Mouse (Mus musculus) limb, embryonic 12.5 days (tissue): ENCODE measurements at regions not wholly inside any gene's neighbourhood (a gene's known extent, or its start where the extent isn't known, plus 50 kb on each side); places are given as distances from the start of the nearest gene placed in this dataset.

ENCODE experiments used
- ATAC-seq: fragments of 200-750 bp; cut with Nextera tagmentation; 2 replicates; pipeline ENCODE4 v1.8.0; 2017; ENCODE audit warnings: low read depth, moderate TSS enrichment; ENCODE audit not compliant: insufficient number of reproducible peaks, insufficient read depth, low FRiP score, low TSS enrichment
- H3K27ac ChIP-seq: fragments of 300-500 bp; sonication (generic); 2 replicates; pipeline ENCODE4 v1.5.1; 2016; ENCODE audit warnings: mild to moderate bottlenecking, moderate library complexity
- H3K27me3 ChIP-seq: fragments of 300-500 bp; sonication (generic); 2 replicates; pipeline ENCODE4 v1.6.1; 2016; ENCODE audit warnings: mild to moderate bottlenecking, moderate library complexity
- H3K36me3 ChIP-seq: fragments of 300-500 bp; sonication (generic); 2 replicates; pipeline ENCODE4 v1.6.1; 2016; ENCODE audit warnings: mild to moderate bottlenecking, moderate library complexity
- H3K4me1 ChIP-seq: fragments of 300-500 bp; sonication (generic); replicated peaks from 2 replicates; pipeline ENCODE4 v1.6.1; 2016
- H3K4me2 ChIP-seq: fragments of 300-500 bp; sonication (generic); 2 replicates; pipeline ENCODE4 v1.6.1; 2016; ENCODE audit warnings: mild to moderate bottlenecking, moderate library complexity
- H3K4me3 ChIP-seq: fragments of 300-500 bp; sonication (generic); replicated peaks from 2 replicates; pipeline ENCODE4 v1.5.1; 2016; ENCODE audit warnings: mild to moderate bottlenecking
- H3K9ac ChIP-seq: fragments of 300-500 bp; sonication (generic); replicated peaks from 2 replicates; pipeline ENCODE4 v1.6.1; 2016; ENCODE audit warnings: mild to moderate bottlenecking, moderate library complexity
- H3K9me3 ChIP-seq: fragments of 300-500 bp; sonication (generic); 2 replicates; pipeline ENCODE4 v1.6.1; 2016; ENCODE audit warnings: mild to moderate bottlenecking, moderate library complexity
- WGBS: fragments of 180-500 bp; shearing (Covaris S2); methylation state at CpG from one replicate; pipeline ENCODE4 v1.1.7; 2016; 5-methylcytosine and 5-hydroxymethylcytosine counted together

DNA sequence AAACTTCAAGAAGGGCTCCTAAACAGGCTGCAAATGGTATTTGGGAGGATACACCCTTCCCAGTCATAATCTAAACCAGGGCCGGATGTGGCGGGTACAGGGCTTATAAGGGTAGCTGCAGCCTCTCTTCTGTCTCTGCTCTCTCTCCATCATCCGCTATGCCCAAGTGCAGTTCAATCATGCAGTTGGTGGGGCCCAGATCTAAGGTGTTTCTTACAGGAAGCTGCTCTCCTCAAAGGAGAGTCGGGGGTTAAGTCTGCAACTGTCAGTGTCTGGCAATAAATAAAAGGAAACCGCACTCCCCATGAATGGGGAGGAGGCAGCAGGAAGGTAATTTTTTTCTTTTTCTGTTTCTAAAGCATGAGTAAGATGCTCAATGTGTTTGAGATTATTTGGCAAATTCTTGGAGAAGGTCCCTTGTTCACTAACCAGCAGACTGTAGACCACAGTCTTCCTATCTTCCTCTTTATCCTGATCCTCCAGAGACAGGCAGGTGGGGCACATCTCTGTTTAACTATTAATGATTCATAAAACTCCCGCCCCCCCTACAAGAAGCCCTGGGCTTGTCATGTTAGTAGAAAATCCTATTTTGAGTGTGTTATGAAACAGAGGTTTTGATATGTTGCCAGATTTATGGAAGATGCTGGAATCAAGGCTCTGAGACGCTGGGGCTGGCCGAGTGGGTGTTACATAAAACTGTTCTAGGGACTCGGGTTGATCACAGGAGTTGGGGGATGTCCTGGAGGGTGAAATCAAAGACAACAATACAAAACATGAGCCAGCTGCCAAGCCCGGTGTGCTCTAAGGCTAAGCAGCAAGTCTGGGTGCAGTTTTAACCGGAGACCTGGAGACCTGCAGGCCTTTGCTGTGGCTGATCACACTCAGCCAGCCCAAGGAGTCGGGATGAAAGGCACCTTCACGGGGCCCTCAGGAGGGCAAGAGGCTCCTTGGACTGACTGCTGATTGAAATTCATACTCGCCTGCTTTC, 69.3 kb upstream of the Irf2bp2 start:
- peak overlapping the region; percentile 99 for H3K27ac ChIP-seq
- no peak overlapping the region for H3K9ac ChIP-seq
- H3K9me3 ChIP-seq = no peaks in the 10 kb centered on the region
- no peak for ATAC-seq
- H3K4me2 ChIP-seq = no peak overlapping the region; the same call in 1 of the 2 replicates
- peaks cover 82% of the 10 kb centered on the region for H3K4me1 ChIP-seq
- no peaks in the 10 kb centered on the region for H3K27me3 ChIP-seq
- 22% methylated on average over 14 of the region's 14 CpGs for WGBS
- no peak overlapping the region for H3K4me3 ChIP-seq
- H3K36me3 ChIP-seq = no peaks in the 10 kb centered on the region

DNA sequence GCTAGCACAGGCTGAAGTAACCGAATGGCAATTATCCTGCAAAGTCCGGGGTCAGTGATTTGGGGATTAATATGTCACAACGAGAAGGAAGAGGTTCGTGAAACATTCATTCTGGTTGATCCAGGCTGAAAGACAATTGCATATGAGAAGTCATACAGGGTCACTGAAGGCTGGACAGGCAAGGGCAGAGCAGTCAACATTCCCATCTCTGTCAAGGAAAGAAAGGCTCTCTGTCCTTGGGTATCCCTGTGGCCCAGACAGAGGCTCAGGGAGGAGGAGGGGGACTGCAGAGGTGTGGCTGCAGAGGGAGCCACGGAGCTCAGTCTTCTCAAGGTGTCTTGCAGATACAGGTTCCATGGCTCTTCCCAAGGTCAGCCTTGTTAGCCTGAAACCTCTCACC, 68.4 kb upstream of the Irf2bp2 start:
- H3K36me3 ChIP-seq = no peaks in the 10 kb centered on the region
- H3K4me2 ChIP-seq = no peak overlapping the region
- ATAC-seq = no peak
- H3K27me3 ChIP-seq = no peaks in the 10 kb centered on the region
- peaks cover 72% of the 10 kb centered on the region for H3K4me1 ChIP-seq
- H3K9me3 ChIP-seq = no peaks in the 10 kb centered on the region
- H3K9ac ChIP-seq = no peak overlapping the region
- H3K27ac ChIP-seq = peak overlapping the region; percentile 99
- no peak overlapping the region for H3K4me3 ChIP-seq
- WGBS = 46% methylated on average over 5 of the region's 5 CpGs

DNA sequence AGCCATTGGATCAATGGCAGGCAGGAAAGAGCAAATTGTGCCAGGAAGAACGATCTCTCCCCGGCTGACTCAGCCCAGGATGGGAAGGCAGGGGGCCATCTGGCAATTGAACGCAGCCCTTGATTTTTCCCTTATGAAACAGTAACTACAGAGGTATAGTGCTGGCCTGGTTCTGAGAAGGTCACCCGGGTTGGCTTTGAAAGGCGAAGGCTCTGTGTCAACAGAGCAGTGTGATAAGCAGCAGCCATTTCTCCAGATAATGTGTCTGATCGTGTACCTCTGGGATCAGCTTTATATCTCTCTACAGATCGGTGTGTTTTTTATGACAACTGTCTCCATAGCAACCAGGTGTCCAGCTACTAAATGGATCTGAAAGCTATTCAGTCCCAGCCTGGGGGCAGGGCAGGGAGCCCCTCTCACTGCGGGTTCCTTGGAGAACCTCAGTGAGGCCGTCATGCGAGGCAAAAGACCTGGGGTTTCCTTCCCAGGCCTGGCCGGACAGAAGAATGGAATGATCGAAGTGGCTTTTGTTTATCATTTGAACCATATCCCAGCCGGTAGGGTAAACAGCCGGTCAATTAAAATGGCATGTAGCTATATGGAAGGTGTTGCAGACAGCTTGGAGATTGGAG, 67.8 kb upstream of the Irf2bp2 start:
- no peak for ATAC-seq
- Histone ChIP-seq H3K4me1 (peaks cover 67% of the 10 kb centered on the region), H3K27me3 (no peaks in the 10 kb centered on the region), H3K9ac (no peak overlapping the region), H3K27ac (peak overlapping the region; percentile 99), H3K4me2 (peak overlapping the region; percentile 37; the same call in 1 of the 2 replicates), H3K4me3 (no peak overlapping the region), H3K36me3 (no peaks in the 10 kb centered on the region), H3K9me3 (no peaks in the 10 kb centered on the region)
- WGBS = 40% methylated on average over 14 of the region's 14 CpGs

DNA sequence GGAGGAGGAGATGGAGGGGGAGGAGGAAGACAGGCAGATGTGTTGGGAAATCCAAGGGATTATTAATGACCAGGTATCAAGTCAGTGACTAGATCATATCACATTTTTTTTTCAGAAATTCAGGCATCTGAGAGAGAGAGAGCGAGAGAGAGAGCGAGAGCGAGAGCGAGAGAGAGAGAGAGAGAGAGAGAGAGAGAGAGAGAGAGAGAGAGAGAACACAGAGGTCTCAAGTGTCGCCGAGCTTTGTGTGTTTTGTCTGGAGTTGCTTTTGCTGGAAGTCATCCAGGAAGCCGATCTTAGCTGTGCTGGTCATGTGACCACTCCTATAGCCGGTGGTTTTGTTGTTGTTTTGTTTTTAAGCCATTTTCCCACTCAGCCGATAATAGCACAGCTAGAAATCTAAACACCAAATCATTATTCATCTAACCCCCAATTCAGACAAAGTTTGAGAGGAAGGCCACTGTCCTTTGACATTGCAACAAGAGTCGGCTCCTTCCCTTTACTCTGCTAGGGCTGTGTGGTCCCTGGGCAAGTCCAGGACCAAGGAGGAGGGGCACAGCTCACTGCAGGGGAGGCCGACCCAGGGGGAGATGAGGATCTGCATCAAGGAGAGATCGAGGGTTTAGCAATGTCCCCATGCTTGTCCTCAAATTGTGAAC, 67.0 kb upstream of the Irf2bp2 start:
- Histone ChIP-seq H3K27ac (peak overlapping the region; percentile 99), H3K9ac (0 out of 2 replicates have a peak overlapping the region, but pooled peaks have one; percentile 35), H3K36me3 (no peaks in the 10 kb centered on the region), H3K4me2 (peak overlapping the region; percentile 37), H3K4me3 (no peak overlapping the region), H3K27me3 (no peaks in the 10 kb centered on the region), H3K4me1 (peaks cover 66% of the 10 kb centered on the region), H3K9me3 (no peaks in the 10 kb centered on the region)
- WGBS = 27% methylated on average over 12 of the region's 12 CpGs
- no peak for ATAC-seq

DNA sequence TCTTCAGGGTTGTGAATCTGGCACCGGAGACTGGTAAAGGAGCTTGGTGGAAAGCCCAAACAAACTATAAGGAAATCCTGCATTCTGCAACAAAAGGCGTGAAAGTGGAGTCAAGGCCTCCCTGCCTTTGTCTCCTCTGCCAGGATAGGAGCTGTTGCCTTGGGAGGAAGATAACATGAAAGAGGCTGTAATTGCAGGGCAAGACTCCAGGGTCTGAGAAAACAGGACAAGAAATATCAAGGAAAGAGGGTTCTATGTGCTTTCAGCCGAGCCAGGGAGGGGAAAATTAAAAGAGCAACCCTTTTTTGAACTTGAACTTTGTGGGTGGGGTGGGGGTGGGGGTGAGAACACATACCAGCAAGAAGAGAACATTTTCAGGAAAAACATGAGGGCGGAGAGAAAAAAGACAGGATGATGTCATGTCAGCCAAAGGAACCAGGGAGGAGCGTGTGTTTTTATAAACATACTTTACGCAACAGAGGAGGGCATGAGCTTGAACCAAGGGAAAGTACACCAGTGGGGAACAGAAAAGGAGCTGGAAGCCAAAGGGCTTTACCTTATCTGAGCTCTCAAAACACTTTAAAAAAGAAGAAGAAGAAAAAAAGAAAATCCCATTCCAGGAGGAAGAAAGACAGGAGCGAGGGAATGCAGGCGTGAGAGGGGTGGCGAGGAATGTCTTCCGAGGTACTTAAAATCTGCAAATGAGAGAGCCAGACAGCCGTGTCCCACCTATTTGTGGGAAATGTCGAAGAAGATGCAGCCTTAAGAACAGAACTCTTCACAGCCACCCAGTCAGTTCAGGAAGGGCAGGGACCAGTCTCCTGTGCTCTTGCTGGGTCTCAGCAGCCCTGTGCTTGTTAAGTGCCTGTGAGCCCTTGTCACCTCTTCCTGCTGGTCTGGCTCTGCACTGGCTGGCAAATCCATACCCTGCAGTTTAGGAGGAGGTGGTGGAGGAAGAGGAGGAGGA, 66.2 kb upstream of the Irf2bp2 start:
- Histone ChIP-seq H3K27ac (peak overlapping the region; percentile 99), H3K4me2 (peak overlapping the region; percentile 37), H3K4me3 (no peak overlapping the region), H3K36me3 (no peaks in the 10 kb centered on the region), H3K4me1 (peaks cover 61% of the 10 kb centered on the region), H3K9ac (0 out of 2 replicates have a peak overlapping the region, but pooled peaks have one; percentile 35), H3K9me3 (no peaks in the 10 kb centered on the region), H3K27me3 (no peaks in the 10 kb centered on the region)
- no peak for ATAC-seq
- WGBS = 48% methylated on average over 12 of the region's 12 CpGs

DNA sequence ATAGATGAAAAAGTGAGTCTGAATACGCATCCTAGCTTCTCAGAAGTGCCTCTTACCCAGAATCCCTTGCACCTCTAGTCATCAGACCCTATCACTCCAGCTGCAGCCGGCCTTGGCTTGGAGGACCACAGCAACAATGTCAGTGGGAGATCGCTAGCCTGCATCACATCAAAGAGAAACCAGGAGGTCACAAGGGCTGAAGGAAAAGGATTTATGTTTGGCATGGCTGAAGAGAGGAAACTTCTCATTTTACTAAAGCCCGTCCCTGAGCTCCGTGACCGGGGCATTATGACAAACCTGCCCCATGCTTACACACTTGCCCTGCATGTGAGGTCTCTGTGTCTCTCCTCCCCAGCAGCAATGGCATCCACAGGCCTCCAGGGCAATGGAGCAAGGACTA, 63.8 kb upstream of the Irf2bp2 start:
- Histone ChIP-seq H3K9me3 (no peaks in the 10 kb centered on the region), H3K4me2 (no peak overlapping the region), H3K9ac (no peak overlapping the region), H3K27ac (no peak overlapping the region), H3K4me1 (peaks cover 45% of the 10 kb centered on the region), H3K36me3 (no peaks in the 10 kb centered on the region), H3K27me3 (no peaks in the 10 kb centered on the region), H3K4me3 (no peak overlapping the region)
- 48% methylated on average over 6 of the region's 6 CpGs for WGBS
- ATAC-seq = no peak

DNA sequence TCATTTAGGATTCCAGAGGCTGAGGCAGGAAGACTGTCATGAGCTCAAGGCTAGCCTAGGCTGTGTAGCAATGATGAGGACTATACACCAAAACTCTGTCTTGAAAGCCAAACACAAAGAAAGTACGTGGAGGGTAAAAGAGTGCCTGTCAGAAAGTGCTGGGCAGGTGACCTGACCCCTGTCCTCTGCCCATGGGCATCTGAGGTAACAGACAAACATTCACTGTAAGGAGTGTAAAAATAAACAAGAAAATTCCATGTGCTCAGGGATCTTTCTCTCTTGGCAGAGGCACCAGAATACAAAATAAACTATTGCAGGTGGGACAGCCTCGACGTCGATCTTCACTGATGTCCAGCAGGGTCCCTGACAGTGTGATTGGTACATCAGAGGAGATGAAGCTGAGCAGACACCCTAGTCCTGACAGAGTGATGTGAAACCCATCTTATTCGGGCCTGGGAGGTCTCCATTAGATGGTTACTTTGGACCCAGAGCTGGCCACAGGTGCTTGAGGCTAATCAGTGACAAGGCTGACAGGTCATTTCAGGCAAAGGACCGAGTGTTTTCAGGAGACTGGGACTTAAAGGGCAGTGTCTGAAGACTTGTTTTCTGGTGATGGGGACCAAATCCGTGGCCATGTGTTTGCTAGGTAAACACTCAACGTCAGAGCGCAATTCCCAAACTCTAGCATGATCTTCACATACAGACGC, 62.9 kb upstream of the Irf2bp2 start:
- no peak overlapping the region for H3K4me2 ChIP-seq
- no peak for ATAC-seq
- H3K4me1 ChIP-seq = peaks cover 36% of the 10 kb centered on the region
- no peak overlapping the region for H3K9ac ChIP-seq
- H3K36me3 ChIP-seq = no peaks in the 10 kb centered on the region
- H3K27me3 ChIP-seq = no peaks in the 10 kb centered on the region
- H3K4me3 ChIP-seq = no peak overlapping the region
- no peaks in the 10 kb centered on the region for H3K9me3 ChIP-seq
- WGBS = 76% methylated on average over 10 of the region's 10 CpGs
- no peak overlapping the region for H3K27ac ChIP-seq

DNA sequence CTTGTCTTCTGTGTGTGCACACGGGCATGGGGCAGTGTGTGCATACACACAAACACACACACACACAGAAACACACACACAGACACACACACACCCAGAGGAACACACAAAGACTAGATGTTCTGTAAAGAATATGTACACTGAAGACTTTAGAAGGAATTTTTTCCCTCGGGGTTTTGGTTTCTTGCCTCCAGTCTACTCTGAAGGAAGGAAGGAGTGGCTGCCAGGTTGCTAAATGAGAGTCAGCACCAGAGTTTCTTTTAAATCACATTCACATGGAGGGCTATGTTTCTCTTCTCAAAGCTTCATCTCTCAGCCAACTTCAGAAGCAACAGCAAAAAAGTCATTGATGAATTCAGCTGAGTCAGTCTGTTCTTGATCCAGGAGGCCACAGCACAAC, 61.8 kb upstream of the Irf2bp2 start:
- 67% methylated on average over 2 of the region's 2 CpGs for WGBS

DNA sequence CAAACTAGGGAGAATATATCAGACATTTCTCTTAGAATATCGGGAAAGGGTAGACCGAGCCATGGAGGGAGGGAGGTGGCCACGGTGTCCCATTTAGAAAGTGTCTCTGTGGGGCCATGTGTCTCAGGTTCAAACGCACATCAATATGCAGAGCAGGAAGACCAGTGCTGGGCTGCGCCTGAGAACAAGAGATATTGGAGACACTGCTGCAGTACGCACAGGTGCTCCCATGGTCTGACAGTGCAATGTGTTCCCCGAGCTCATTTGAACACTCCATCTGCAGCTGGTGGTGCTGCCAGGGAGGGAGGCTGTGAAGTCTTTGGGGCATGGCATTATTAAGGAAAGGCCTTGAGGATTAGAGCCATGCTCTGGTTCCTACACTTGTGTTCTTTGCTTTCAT, 60.6 kb upstream of the Irf2bp2 start:
- Histone ChIP-seq H3K4me2 (no peak overlapping the region), H3K4me1 (peaks cover 13% of the 10 kb centered on the region), H3K27ac (no peak overlapping the region), H3K27me3 (no peaks in the 10 kb centered on the region), H3K9ac (no peak overlapping the region), H3K4me3 (no peak overlapping the region), H3K9me3 (no peaks in the 10 kb centered on the region), H3K36me3 (no peaks in the 10 kb centered on the region)
- WGBS = 78% methylated on average over 7 of the region's 7 CpGs
- no peak for ATAC-seq

More for the DNA sequence above, 61.8 kb upstream of the Irf2bp2 start:
- Histone ChIP-seq H3K27me3 (no peaks in the 10 kb centered on the region), H3K36me3 (no peaks in the 10 kb centered on the region), H3K4me3 (no peak overlapping the region), H3K27ac (no peak overlapping the region), H3K9ac (no peak overlapping the region), H3K4me1 (peaks cover 25% of the 10 kb centered on the region), H3K9me3 (no peaks in the 10 kb centered on the region), H3K4me2 (no peak overlapping the region)
- no peak for ATAC-seq

DNA sequence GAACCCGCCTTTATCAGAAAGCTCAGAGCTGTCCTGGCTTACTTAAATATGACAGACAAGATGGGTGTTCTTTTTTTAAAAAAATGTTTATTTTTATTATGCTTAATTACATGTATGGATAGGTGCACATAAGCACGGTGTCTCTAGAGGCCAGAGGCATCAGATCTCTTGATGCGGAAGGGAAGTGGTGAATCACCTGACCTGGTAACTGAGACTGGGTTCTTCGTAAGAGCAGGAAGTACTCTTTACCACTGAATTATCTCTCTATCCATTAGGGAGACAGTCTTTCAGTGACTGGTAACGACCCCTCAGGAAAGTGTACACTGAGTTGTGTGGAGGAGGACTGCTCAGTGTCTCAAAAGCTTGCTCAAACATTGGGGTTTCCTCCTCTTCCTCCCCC, 58.4 kb upstream of the Irf2bp2 start:
- no peak for ATAC-seq
- H3K36me3 ChIP-seq = no peaks in the 10 kb centered on the region
- H3K9ac ChIP-seq = no peak overlapping the region
- no peaks in the 10 kb centered on the region for H3K27me3 ChIP-seq
- 81% methylated on average over 5 of the region's 5 CpGs for WGBS
- H3K9me3 ChIP-seq = no peaks in the 10 kb centered on the region
- peaks cover 14% of the 10 kb centered on the region; the same call in 1 of the 2 replicates for H3K4me1 ChIP-seq
- H3K27ac ChIP-seq = no peak overlapping the region
- no peak overlapping the region for H3K4me2 ChIP-seq
- H3K4me3 ChIP-seq = no peak overlapping the region
